Mouse (Mus musculus) thymus, postnatal 14 days (tissue): ENCODE data around the gene Tbc1d14.

Source experiments
- DNase-seq: peaks from one replicate; pipeline ENCODE4 v3.0.0; 2021

The Tbc1d14 gene

GRCm38 (mm10) chr5:36505235-36505634, 87.8 kb downstream of the Tbc1d14 start:
- DNase-seq = no peak

- DNase-seq = no peak
Observed at GRCm38 (mm10) chr5:36494709-36495108, 98.4 kb downstream of the Tbc1d14 start.

DNA sequence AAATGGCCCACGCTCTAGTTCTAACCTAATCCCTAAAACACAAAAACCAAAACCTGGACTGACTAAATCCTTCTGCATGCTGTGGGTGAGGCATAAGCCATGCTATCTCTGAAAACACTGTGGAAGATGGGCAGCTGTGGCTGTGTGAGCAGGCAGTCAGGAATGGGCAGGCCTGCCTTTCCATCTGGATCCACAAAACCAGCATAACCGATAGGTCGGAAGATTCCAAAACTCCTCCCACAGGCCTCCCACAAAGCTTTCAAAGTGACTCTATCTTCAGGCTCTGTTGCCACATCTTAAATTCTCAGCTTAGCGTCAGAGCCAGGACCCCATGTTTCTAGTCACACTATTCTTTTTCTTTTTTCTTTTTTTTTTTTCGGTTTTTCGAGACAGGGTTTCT, 99.2 kb downstream of the Tbc1d14 start:
- no peak for DNase-seq

- DNase-seq = peak; percentile 32
Observed at GRCm38 (mm10) chr5:36489225-36489624, 103.9 kb downstream of the Tbc1d14 start.

DNA sequence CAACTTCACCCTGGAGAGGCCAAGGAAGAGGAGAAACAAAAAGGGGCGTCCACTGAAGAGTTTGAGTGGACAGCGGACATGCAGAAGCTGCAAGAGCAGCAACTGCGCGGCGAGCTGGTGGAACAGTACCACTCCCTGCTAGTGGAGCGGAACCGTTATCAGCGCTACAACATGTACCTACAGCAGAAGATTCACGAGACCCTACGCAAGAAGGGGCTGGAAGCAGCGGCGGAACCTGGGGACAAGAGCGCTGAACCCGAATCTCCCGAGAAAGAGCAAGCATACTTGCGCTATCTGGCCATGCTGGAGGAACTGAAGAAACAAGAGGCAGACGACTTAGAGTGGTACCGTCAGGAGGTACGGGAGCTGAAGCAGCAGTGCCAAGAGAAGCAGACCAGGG, 107.8 kb downstream of the Tbc1d14 start:
- DNase-seq = no peak

DNA sequence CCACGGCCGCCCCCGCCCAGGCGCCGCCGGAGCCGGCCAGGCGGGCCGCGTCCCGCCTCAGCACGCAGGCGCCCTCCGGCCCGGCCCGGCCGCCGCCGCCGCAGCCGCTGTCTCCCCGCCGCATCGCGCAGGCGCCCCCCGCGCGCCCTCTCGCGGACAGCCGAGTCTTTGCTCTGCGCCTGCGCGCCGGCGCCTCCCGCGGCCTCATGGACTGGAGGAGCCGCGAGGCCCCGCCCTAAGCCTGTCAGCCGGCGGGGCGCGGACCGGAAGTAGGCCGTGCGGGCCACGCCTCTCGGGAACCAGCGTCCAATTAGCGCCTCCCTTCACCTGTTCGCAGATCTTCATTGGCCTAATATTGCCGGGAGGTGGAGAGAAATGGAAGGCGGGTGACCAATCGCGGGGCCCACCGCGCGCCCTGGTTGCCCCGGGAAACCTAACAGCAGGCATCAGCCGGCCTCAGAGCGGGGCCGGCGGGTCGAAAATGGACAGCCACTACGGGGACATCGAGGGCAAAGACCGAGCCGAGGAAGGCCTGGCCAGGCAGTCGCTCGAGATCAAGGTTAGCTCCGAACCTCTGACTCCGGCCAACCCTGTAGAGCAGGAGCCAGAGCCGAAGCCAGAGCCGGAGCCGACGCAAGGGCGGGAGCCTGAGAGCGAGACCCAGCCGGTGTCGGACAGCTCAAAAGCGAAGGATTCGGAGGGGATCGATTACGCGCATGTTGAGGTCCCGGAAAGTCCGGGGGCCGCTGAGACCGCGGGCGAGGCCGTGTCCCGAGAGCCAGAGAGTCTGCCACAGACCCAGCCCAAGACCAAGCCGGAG, 108.7 kb downstream of the Tbc1d14 start, which contains the start of the genes Tada2b and Ccdc96:
Gene Tada2b (minus strand): TSS at position 115 of the 820 bp plus-strand sequence.
Gene Ccdc96 (plus strand): TSS at position 418 of the 820 bp plus-strand sequence.
- peak; percentile 98 for DNase-seq

- DNase-seq = peak; percentile 71
Observed at GRCm38 (mm10) chr5:36483203-36484101, 109.6 kb downstream of the Tbc1d14 start.

GRCm38 (mm10) chr5:36481114-36481513, 112.0 kb downstream of the Tbc1d14 start:
- peak; percentile 21 for DNase-seq

GRCm38 (mm10) chr5:36480398-36480797, 112.7 kb downstream of the Tbc1d14 start:
- no peak for DNase-seq

- no peak for DNase-seq
Observed at GRCm38 (mm10) chr5:36479735-36480134, 113.3 kb downstream of the Tbc1d14 start.

DNA sequence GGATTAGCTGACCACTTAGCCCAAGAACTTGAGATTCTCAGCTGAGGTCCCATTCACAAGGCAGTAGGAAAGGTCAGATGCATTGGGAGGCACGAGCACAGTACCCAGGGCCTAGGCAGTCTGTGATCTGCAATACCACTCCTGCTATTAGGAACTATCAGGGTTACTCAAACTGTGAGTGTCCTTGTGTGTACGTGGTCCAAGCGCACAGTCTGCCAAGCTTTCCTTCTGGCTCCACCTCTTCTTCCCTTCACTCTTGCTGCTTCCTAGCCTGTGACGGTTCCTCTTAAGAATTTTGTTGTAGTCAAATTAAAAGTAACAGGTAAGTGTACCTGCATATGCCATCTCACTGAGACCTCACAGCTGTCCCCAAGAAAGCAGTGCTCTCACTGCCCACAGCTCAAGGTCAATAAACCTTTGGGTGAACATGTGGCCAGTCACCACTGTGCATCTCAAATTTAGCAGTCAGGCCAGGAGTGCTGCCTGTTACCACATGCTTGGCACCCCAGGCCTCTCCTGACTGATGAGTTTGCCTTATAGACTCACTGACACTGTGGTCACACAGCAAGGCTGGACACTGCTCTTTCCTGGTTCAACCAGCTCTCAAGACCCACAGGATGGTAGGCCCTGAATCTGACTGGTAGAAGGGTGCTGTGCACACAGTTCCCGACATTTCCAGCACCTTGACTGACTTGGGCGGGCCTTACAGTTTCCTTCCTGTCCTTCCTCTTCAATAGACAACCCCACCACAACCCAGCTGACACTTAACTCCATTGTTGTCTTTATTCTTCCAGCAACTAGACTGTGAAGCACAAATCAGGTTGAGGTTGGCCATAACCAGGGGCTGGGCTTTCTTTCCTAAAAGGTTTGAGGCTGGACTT, 114.3 kb downstream of the Tbc1d14 start:
- DNase-seq = no peak

- no peak for DNase-seq
Observed at GRCm38 (mm10) chr5:36477486-36477885, 115.6 kb downstream of the Tbc1d14 start.

DNA sequence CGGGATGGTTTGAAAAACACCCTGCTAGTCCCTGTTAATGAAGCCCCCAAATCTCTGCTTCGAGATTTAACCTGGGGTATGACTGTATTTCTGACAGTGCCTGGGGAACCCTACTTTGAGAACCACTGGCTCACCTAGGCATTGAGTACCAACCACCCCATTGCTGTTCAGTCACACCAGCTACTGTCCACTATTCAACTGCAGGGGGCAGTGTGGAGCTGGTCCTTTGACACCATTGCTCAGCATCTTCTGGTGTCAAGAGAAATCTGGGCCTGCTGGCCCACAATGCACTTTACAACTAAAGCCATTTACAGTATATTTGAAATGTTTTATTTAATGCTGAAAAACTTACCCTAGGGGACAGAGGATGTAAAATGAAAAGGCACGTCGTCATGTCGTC, 118.8 kb downstream of the Tbc1d14 start:
- DNase-seq = peak; percentile 79

GRCm38 (mm10) chr5:36472876-36473655, 120.0 kb downstream of the Tbc1d14 start:
- no peak for DNase-seq

- no peak for DNase-seq
Observed at GRCm38 (mm10) chr5:36471206-36471605, 121.9 kb downstream of the Tbc1d14 start.

DNA sequence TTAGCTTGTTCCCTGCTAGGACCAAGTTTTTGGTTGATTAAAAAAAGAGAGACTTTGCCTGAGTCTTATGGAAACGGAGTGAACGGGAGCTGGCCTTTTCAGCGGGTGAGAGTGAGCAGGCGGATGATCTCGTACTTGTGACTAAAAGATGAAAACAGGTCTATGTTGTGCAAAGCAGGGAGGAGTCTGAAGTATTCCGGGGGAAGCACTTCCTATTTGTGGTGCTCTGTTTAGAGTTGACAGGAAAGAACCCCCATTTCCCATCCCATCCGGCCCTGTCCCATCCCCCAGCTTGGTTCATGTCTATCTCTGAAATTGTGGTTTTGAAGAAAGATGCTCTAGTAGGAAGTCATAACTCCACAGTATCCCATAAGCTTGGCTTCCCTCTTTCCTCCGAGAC, 127.2 kb downstream of the Tbc1d14 start:
- no peak for DNase-seq

DNA sequence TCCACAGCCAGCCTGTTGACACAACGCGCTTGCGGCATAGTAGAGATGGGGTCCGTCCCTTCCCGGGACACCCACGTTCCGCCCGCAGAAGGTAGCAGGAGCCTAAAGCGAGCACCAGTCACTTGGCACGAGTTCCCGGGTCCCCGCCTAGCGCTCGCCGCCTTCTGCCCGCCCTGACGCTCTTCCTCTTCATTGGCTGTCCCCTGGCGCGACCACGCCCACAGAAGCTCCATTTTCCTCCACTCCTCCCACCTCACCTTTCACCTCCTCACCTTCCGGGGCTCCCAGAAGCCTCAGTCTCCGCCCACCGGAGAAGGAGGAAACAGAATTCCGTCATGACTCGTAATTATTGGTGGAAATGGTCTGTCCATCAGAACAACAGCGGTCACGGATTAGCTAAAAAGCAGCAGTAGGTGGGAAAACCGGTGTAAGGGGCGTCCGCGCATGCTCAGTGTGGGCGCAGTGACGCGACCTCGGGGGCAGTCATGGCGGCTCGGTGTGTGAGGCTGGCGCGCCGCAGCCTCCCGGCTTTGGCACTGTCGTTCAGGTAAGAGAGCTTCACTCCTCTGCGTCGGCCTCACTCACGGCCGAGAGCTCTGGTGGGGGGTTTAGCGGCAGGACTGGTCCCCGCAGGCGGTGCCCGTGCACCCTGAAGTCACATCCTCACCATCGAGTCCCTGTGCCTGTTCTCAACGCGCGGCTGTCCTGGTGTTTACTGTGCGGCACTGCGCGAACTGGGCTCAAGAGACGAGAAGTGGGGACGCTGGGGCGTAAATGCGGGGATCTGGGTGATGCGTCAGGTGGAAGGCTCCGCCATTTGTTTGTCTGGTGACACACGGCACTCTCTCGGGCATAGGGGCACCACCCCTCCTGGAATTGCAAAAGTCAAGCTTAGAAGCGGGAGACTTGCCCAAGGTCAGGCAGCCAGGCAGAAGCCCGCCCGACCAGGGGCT, 128.1 kb downstream of the Tbc1d14 start, which contains the start of gene Grpel1:
Gene Grpel1 (plus strand): TSS at position 290 of the 953 bp plus-strand sequence.
- DNase-seq = peak; percentile 98

- DNase-seq = no peak
Observed at GRCm38 (mm10) chr5:36463391-36463790, 129.7 kb downstream of the Tbc1d14 start.

DNA sequence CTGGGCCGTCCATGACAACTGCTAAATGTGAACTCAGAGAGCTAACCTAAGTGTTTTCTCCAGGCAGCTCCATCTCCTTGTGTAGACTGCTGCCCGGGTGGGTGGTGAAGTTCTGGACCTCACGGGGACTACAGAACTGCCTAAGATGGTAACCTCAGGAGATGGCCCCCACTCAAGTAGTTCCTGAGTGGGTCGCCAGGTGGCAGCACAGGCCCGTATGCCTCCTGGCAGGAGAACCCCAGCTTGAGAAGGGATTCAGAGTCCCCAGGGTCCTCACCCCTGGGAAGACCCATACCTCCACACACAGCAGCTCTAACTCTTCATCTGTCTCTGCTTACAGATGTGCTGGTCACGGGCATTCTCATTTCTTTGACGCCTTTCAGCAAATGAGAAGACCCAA, 130.3 kb downstream of the Tbc1d14 start:
- peak; percentile 89 for DNase-seq

DNA sequence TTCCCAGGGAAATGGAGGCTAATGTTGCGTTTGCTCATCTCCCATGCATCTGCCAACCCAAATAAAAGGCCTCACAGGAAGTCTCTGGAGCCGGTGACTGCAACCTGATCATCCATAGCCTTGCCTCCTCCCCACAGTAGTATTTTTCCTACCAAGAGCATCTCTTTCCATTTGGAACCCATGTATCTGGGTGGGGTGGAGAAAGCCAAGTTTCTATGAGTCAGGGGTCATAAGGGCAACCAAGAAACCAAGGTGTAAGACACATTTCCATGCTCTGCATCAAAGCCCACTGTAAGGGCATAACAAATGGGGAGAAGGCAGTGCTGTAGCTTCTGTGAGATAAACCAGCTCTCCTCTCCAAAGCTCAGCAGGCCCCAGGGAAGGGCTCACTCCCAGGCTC, 131.8 kb downstream of the Tbc1d14 start:
- no peak for DNase-seq
